Mouse (Mus musculus) central nervous system, embryonic 18 days (tissue): ENCODE data around the gene Mrs2. TPM values are rescaled to one million over a fixed set of nuclear protein-coding genes. Genes with fewer than 3 reads are reported as not detected.

Experiments used
- polyA plus RNA-seq: library from polyadenylated mRNA; depleted of rRNA; stranded (reverse); fragments of >200 nt; gene quantifications from 2 replicates; pipeline ENCODE4 v1.2.3, GENCODE M21; 2012; rRNA removed

Mrs2 gene
- polyA plus RNA-seq: 38.7 and 39.7 TPM in 2 replicates

GRCm38 (mm10) chr13:25019793-25020539 is at the start of gene Mrs2:
Gene Mrs2 (minus strand): TSS chr13:25020379.

DNA sequence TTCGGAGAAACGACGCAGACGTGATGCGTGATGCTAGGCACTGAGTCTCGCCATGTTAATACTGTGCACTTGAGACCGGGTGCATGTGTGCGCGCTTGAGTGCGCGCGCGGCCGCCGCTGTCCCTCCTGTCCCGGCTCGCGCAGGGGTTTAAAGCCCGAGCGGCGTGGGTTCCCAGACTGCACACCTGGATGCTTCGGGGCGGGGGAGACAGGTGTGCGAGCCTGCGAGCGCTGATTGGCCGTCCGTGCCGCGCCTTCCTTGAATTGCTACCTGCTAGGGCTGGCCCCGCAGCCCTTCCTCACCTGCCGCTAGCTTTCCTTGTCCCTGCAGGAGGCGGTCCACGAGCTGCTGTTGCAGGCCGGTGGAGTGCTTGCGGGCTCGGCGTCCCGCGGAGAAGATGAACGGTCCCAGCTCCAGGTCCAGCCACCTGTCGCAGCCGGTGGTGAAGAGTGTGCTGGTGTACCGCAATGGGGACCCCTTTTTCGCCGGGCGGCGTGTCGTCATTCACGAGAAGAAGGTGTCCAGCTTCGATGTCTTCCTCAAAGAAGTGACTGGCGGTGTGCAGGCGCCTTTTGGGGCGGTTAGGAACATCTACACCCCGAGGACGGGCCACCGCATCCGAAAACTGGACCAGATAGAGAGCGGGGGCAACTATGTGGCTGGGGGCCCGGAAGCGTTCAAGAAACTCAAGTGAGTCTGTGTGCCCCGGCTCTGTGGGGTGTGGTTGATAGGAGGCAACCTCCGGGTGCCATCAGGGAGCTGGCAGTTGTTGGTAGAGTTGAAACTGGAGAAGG is 35.9 kb upstream of the Mrs2 start, which contains the start of gene Dcdc2a:
TSS of gene Dcdc2a (plus strand) at position 132 of the 795 bp plus-strand sequence.

GRCm38 (mm10) chr13:24942512-24943282 is 77.5 kb downstream of the Mrs2 start, which contains the start of gene Gpld1:
Gene Gpld1 (plus strand): TSS chr13:24943152.

Other genes with a start within 250 kb of the Mrs2 start
- 129 and 139 TPM in 2 replicates for gene BC005537, start 218.7 kb downstream of the Mrs2 start, polyA plus RNA-seq
- 57.5 and 80.5 TPM in 2 replicates for gene Acot13, start 188.8 kb downstream of the Mrs2 start, polyA plus RNA-seq
- 40.9 and 45.8 TPM in 2 replicates for gene Tdp2, start 188.7 kb downstream of the Mrs2 start, polyA plus RNA-seq
- gene D130043K22Rik, start 175.2 kb downstream of the Mrs2 start, polyA plus RNA-seq: 6.5 and 7.1 TPM in 2 replicates
- 20.9 and 22.0 TPM in 2 replicates for gene Aldh5a1, start 82.7 kb downstream of the Mrs2 start, polyA plus RNA-seq
- 3.4 and 4.0 TPM in 2 replicates for gene Gpld1, start 77.2 kb downstream of the Mrs2 start, polyA plus RNA-seq
- 2.6 and 3.4 TPM in 2 replicates for gene Dcdc2a, start 35.6 kb upstream of the Mrs2 start, polyA plus RNA-seq